Mouse (Mus musculus) C2C12 (cell line): ENCODE data around the gene Sdhb. TPM values are rescaled to one million over a fixed set of nuclear protein-coding genes. Genes with fewer than 3 reads are reported as not detected.

Experiments used
- H3K27me3 ChIP-seq: one replicate; pipeline ENCODE4 v1.6.1; 2011; ENCODE audit not compliant: control insufficient read depth, insufficient read depth, insufficient read length
- H3K36me3 ChIP-seq: one replicate; pipeline ENCODE4 v1.6.1; 2011; ENCODE audit not compliant: control insufficient read depth, insufficient read depth
- H3K4me3 ChIP-seq: one replicate; pipeline ENCODE4 v1.5.1; 2011; ENCODE audit warnings: mild to moderate bottlenecking, control low read depth; ENCODE audit not compliant: poor library complexity, insufficient read depth, severe bottlenecking
- H3K79me2 ChIP-seq: one replicate; pipeline ENCODE4 v1.6.1; 2011; ENCODE audit not compliant: control insufficient read depth, insufficient read depth
- H3K79me3 ChIP-seq: one replicate; pipeline ENCODE4 v1.6.1; 2011; ENCODE audit warnings: low read depth, control low read depth
- H3ac ChIP-seq: one replicate; pipeline ENCODE3; 2011; ENCODE audit warnings: low read depth; ENCODE audit not compliant: control insufficient read depth, insufficient read length
- CEBPB ChIP-seq: IDR thresholded peaks from one replicate; pipeline ENCODE4 v1.6.1; 2011; ENCODE audit warnings: low read depth, mild to moderate bottlenecking, control low read depth, moderate library complexity
- CTCF ChIP-seq: IDR thresholded peaks from one replicate; pipeline ENCODE4 v1.5.1; 2011; ENCODE audit not compliant: control insufficient read depth, insufficient read depth, insufficient read length
- FOSL1 ChIP-seq: IDR thresholded peaks from one replicate; pipeline ENCODE4 v1.8.0; 2011; ENCODE audit warnings: mild to moderate bottlenecking, low read length; ENCODE audit not compliant: poor library complexity, insufficient read depth, severe bottlenecking
- MAX ChIP-seq: IDR thresholded peaks from one replicate; pipeline ENCODE4 v1.6.1; 2011; ENCODE audit warnings: mild to moderate bottlenecking, control low read depth
- MYOD1 ChIP-seq: IDR thresholded peaks from one replicate; pipeline ENCODE4 v1.6.1; 2011; ENCODE audit warnings: low read depth; ENCODE audit not compliant: control insufficient read depth, insufficient read length
- MYOG ChIP-seq: IDR thresholded peaks from one replicate; pipeline ENCODE4 v1.6.1; 2011; ENCODE audit not compliant: control insufficient read depth, insufficient read length; ENCODE audit errors: extremely low read depth
- USF1 ChIP-seq: IDR thresholded peaks from one replicate; pipeline ENCODE4 v1.6.1; 2011; ENCODE audit warnings: low read depth, mild to moderate bottlenecking, control low read depth, moderate library complexity
- polyA plus RNA-seq: library from polyadenylated mRNA; unstranded; fragments of >200 nt; fragmentation: generic; extraction: Trizol; gene quantifications from one replicate; pipeline ENCODE4 v1.2.1, GENCODE M21; 2012; ENCODE audit warnings: missing spikeins

Gene Sdhb
- polyA plus RNA-seq, 1 experiment: 370 TPM

GRCm38 (mm10) chr4:140964620-140965019, 3.6 kb downstream of the Sdhb start:
- H3K79me2 ChIP-seq: peaks cover 57% of the 10 kb centered on the region
- no peak overlapping the region for H3ac ChIP-seq
- H3K36me3 ChIP-seq: peaks cover 39% of the 10 kb centered on the region
- no peaks in the 10 kb centered on the region for H3K27me3 ChIP-seq
- no peak overlapping the region for H3K4me3 ChIP-seq
- peaks cover 40% of the 10 kb centered on the region for H3K79me3 ChIP-seq
- no peak for TF ChIP-seq MYOD1
- peak; percentile 20 for TF ChIP-seq CTCF

DNA sequence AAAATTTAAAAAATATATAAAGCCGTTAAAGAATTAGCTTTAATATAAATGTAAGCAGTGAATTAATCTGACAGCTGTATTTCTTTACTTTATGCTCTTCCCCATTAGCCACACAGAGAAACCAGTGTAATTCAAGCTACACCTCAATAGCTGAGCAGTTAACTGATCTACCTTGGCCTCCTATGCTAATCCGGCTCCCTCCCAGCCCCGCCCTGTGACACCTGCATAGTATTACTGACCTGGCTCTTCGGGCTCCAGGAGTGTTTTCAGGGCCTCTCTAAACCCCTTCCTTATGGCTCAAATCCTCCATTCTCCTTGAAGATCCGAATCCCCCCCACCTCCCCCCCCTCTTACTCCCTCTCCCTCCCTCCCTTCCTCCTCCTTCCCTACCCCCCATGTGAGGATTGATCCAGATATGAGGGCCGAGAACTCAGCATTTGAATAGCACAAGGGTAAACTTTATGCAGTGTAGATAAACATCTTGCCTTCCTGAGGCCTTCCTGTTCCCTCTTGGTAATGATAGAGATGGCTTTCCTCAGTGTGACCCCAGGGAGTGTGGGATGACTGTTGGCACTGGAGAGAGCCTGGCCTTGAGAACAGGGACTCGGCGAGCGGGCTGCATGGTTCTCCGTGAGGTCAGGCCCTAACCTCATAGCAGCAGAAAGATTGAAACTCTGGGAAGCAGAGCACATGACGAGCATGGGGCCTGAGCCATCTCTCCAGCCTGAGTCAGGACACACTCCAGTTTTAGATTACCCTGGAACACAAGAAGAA, 6.6 kb downstream of the Sdhb start:
- TF ChIP-seq USF1 (no peak), CEBPB (no peak), CTCF (no peak), FOSL1 (no peak), MYOG (no peak), MYOD1 (no peak)
- no peak overlapping the region for H3K4me3 ChIP-seq
- H3ac ChIP-seq: no peak overlapping the region
- no peaks in the 10 kb centered on the region for H3K27me3 ChIP-seq
- peaks cover 28% of the 10 kb centered on the region for H3K79me3 ChIP-seq
- peaks cover 44% of the 10 kb centered on the region for H3K79me2 ChIP-seq
- H3K36me3 ChIP-seq: peaks cover 55% of the 10 kb centered on the region

- no peak overlapping the region for H3ac ChIP-seq
- TF ChIP-seq CEBPB: no peak
- TF ChIP-seq MAX: no peak
- no peak for TF ChIP-seq FOSL1
- no peak for TF ChIP-seq USF1
- TF ChIP-seq MYOG: no peak
- TF ChIP-seq CTCF: no peak
- TF ChIP-seq MYOD1: no peak
- peaks cover 77% of the 10 kb centered on the region for H3K36me3 ChIP-seq
Observed at GRCm38 (mm10) chr4:140971691-140972090, 10.7 kb downstream of the Sdhb start.

GRCm38 (mm10) chr4:140974408-140974807, 13.4 kb downstream of the Sdhb start:
- Histone ChIP-seq H3K36me3 (peaks cover 67% of the 10 kb centered on the region), H3ac (no peak overlapping the region), H3K79me3 (no peaks in the 10 kb centered on the region), H3K4me3 (no peak overlapping the region), H3K27me3 (no peaks in the 10 kb centered on the region), H3K79me2 (no peaks in the 10 kb centered on the region)
- no peak for TF ChIP-seq CEBPB
- TF ChIP-seq MAX: no peak
- no peak for TF ChIP-seq MYOG
- no peak for TF ChIP-seq MYOD1
- TF ChIP-seq FOSL1: no peak
- no peak for TF ChIP-seq CTCF
- TF ChIP-seq USF1: no peak

More at GRCm38 (mm10) chr4:140971691-140972090, 10.7 kb downstream of the Sdhb start:
- Histone ChIP-seq H3K27me3 (no peaks in the 10 kb centered on the region), H3K79me2 (peaks cover 3% of the 10 kb centered on the region), H3K79me3 (no peaks in the 10 kb centered on the region), H3K4me3 (no peak overlapping the region)

DNA sequence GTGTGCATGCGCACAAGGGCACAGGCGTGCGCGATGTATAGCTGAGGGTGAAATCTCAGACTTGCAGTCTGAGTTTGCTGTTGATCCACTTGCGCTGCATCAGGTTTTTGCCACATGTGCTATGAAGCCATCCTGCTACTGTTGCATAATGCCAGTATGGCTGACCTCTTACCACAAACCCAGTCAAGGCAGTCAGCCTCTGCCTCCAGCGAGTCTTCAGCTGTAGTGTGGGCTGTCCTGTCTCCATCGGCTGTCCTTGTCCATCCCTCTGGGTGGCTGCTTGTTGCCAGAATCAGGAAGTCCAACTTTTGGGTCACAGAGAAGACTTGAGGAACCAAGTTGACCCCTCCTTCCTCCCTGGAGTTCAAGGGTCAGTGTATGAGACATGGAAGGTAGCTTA, 14.4 kb downstream of the Sdhb start:
- H3ac ChIP-seq: no peak overlapping the region
- peaks cover 70% of the 10 kb centered on the region for H3K36me3 ChIP-seq
- TF ChIP-seq CTCF: no peak
- no peak for TF ChIP-seq MAX
- no peak for TF ChIP-seq MYOG
- no peak for TF ChIP-seq MYOD1
- TF ChIP-seq USF1: no peak
- TF ChIP-seq CEBPB: no peak
- TF ChIP-seq FOSL1: no peak
- H3K4me3 ChIP-seq: no peak overlapping the region
- H3K79me3 ChIP-seq: no peaks in the 10 kb centered on the region
- no peaks in the 10 kb centered on the region for H3K79me2 ChIP-seq
- H3K27me3 ChIP-seq: no peaks in the 10 kb centered on the region

DNA sequence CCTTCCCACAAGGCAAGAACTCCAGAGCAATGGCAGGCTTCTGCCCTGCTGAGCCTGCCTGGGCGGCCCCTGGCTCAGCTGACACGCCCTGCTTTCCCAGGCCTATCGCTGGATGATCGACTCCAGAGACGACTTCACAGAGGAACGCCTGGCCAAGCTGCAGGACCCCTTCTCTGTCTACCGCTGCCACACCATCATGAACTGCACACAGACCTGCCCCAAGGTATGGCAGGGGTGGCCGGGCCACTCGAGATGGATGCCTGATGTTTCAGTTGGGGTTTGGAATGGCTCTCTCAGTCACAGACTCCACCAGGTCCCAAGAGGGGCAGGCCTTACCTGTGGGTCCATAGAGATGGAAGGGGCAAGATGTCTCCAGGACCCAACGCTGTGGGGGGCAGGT, 16.3 kb downstream of the Sdhb start:
- no peaks in the 10 kb centered on the region for H3K27me3 ChIP-seq
- no peaks in the 10 kb centered on the region for H3K79me3 ChIP-seq
- no peak for TF ChIP-seq CEBPB
- no peak for TF ChIP-seq MYOG
- TF ChIP-seq CTCF: no peak
- TF ChIP-seq MYOD1: no peak
- TF ChIP-seq FOSL1: no peak
- no peak for TF ChIP-seq MAX
- H3K36me3 ChIP-seq: peaks cover 60% of the 10 kb centered on the region
- no peak overlapping the region for H3K4me3 ChIP-seq
- no peak overlapping the region for H3ac ChIP-seq
- no peaks in the 10 kb centered on the region for H3K79me2 ChIP-seq
